Mouse (Mus musculus) cortical plate, adult 2 months (tissue): ENCODE measurements around the gene Ywhab. TPM values are rescaled to one million over a fixed set of nuclear protein-coding genes. Genes with fewer than 3 reads are reported as not detected.
A peak's percentile ranks its signal among the peaks of the same experiment; 100 is the strongest.

Experiments used
- H3K27ac ChIP-seq: fragments of 200-500 bp; 2 replicates; pipeline ENCODE4 v1.5.1; 2012; ENCODE audit warnings: low read length, control low read depth, inconsistent platforms; ENCODE audit not compliant: insufficient read depth
- H3K4me1 ChIP-seq: fragments of 200-500 bp; 2 replicates; pipeline ENCODE4 v1.6.1; 2011; ENCODE audit warnings: low read length; ENCODE audit not compliant: control insufficient read depth, insufficient read depth
- H3K4me3 ChIP-seq: fragments of 200-500 bp; 2 replicates; pipeline ENCODE4 v1.5.1; 2011; ENCODE audit warnings: mild to moderate bottlenecking, low read length, control low read depth; ENCODE audit not compliant: insufficient read depth
- CTCF ChIP-seq: fragments of 200-500 bp; IDR thresholded peaks from 2 replicates; pipeline ENCODE4 v1.5.1; 2011; ENCODE audit warnings: mild to moderate bottlenecking, control low read depth, low read length; ENCODE audit not compliant: insufficient read depth; ENCODE audit errors: extremely low read depth
- POLR2A ChIP-seq: fragments of 200-500 bp; IDR thresholded peaks from 2 replicates; pipeline ENCODE4 v1.6.1; 2011; ENCODE audit warnings: mild to moderate bottlenecking, low read length, control low read depth; ENCODE audit not compliant: insufficient read depth; ENCODE audit errors: extremely low read depth
- polyA plus RNA-seq: library from polyadenylated mRNA; depleted of rRNA; stranded (reverse); fragments of >200 nt; gene quantifications from 2 replicates; pipeline ENCODE4 v1.2.3, GENCODE M21; 2012

The Ywhab gene
- polyA plus RNA-seq, 1 experiment: 307 TPM

DNA sequence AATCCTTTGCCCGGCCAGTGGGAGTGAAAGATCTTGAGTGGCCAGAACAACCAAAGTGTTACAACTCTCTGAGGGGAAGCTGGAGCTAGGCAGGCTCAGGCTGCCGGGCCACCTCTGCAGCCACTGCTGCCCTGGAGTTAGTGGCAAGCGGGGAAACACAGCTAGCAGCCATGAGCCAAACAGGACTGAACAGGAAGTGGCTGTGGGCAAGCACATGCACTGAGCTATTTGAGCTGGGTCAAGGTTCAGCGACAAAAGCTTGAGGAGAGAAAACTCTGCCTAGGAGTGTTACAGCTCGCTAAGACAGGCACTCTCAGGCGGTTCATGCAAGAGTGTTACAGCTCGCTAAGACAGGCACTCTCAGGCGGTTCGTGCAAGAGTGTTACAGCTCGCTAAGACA is 12.2 kb downstream of the Ywhab start:
- Histone ChIP-seq H3K4me3 (no peak overlapping the region), H3K27ac (no peak overlapping the region), H3K4me1 (peaks cover 25% of the 10 kb centered on the region; the same call in 1 of the 2 replicates)
- TF ChIP-seq POLR2A (no peak), CTCF (no peak)

DNA sequence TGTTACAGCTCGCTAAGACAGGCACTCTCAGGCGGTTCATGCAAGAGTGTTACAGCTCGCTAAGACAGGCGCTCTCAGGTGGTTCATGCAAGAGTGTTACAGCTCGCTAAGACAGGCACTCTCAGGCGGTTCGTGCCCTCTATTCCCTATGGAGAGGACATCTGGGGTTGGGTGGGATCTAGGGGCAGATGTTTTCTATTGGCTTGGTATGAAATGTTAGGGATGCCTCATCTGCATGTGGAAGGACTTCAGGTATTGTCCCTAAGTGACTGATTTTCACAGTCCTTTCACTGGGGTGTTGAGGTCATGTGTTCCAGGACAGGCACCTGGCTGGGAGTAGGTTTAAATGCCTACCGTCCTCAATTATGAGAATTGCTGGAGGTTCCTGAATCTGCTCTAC is 12.8 kb downstream of the Ywhab start:
- Histone ChIP-seq H3K27ac (peak overlapping the region; percentile 49; the same call in 1 of the 2 replicates), H3K4me1 (peaks cover 23% of the 10 kb centered on the region; the same call in 1 of the 2 replicates), H3K4me3 (no peak overlapping the region)
- TF ChIP-seq CTCF: no peak
- no peak for TF ChIP-seq POLR2A

DNA sequence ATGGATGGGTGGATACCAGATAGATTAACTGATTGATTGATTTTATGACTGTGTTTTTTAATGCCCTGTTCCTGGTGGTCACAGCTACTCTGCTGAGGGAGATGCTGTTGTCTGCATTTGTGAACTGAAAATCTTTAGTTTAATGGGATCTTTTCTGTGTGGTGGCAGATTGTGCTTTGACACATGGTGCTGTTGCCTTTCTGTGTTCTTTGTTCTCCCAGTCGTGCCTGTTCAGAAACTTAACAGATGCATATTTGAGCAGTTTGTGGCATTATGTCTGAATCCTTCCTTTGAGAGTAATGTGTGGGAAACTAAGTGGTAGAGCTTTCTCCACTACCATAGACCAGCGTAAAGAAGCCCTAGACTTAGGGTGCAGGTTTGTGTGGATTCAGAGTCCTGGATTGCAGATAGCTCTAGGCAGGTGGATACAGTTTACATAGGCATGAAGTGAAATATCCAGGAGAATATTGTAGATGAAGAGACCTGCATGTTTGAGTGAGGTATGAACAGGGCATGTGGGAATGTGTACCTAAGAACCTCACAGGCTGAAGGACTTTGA is 13.3 kb downstream of the Ywhab start:
- H3K4me1 ChIP-seq: peaks cover 19% of the 10 kb centered on the region; the same call in 1 of the 2 replicates
- H3K27ac ChIP-seq: peak overlapping the region; percentile 49; the same call in 1 of the 2 replicates
- no peak overlapping the region for H3K4me3 ChIP-seq
- no peak for TF ChIP-seq CTCF
- TF ChIP-seq POLR2A: no peak

DNA sequence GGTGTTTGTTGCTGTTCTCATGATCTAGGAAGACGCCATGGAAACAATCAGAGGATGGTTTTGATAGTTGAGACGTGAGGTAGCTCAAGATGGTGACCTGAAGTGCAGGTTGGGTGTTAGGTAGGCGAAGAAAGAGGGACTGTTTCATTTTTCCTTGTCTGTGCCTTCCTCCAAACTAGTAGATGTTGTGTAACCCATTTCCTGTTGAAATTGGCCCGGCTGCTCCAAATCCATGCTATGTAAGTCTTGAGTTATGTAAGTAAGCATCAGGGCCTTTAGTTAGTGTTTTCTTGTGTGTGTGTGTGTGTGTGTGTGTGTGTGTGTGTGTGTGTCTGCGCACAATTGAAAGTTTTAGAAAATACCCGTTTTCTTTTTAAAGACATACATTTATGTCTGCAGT is 14.5 kb downstream of the Ywhab start:
- Histone ChIP-seq H3K27ac (peak overlapping the region; percentile 82), H3K4me3 (no peak overlapping the region), H3K4me1 (peaks cover 17% of the 10 kb centered on the region; the same call in 1 of the 2 replicates)
- TF ChIP-seq CTCF (no peak), POLR2A (no peak)

DNA sequence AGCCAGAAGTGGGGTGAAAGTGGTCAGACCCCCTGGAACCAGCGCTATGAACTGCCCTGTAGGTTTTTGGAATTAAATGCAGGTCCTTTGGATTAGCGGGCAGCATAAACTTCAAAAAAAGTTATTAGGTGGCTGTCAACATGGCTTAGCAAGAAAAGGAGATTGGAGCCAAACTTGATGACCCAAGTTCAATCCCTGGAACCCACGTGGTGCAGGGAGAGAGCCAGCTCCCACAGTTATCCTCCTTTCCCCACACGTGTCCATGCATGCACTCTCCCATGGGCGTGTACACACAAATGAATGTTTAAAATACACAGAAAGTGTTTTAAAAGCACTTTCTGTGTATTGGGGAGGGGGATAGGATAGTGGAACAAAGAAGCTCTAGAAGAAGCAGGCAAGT is 15.7 kb downstream of the Ywhab start:
- no peak overlapping the region for H3K4me3 ChIP-seq
- H3K27ac ChIP-seq: no peak overlapping the region
- TF ChIP-seq CTCF: no peak
- no peak for TF ChIP-seq POLR2A
- H3K4me1 ChIP-seq: peaks cover 14% of the 10 kb centered on the region; the same call in 1 of the 2 replicates

DNA sequence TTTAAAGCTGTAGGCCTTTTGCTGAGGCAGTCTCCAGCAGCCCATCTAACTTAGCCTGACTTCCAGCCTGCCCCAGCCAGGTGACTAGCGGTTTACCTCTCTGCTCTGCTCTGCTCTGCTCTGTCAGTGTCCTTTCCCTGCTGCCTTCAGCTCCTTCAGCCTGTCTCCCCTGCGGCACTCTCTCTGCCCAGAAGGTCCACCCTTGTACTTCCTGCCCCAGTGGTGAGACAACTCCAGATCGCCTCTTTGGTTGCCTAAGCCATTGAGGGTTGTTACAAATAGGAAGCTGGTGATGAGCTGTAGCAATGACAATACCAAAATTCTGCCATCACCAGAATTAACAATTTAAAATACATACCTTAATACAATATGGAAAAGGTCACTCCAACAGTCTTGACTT is 16.2 kb downstream of the Ywhab start:
- Histone ChIP-seq H3K4me1 (peaks cover 14% of the 10 kb centered on the region; the same call in 1 of the 2 replicates), H3K27ac (no peak overlapping the region), H3K4me3 (no peak overlapping the region)
- TF ChIP-seq POLR2A (no peak), CTCF (no peak)

DNA sequence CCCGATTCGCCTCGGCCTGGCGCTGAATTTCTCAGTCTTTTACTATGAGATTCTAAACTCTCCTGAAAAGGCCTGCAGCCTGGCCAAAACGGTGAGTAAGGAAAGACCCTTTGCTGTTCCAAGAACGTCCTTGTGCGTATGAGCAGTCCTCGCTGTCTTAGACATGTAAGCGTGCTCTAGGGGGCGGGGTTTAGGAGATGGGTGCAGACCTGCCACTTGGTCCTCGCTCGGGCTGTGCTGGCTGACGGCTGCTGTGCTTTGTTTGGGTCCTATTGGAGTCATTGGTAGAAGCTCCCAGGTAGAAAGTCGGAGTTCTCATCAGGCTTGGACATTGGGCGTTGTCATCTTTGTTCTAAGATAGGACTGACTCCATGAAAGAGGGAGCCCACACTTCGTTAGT is 20.5 kb downstream of the Ywhab start:
- no peak overlapping the region for H3K27ac ChIP-seq
- H3K4me1 ChIP-seq: peaks cover 1% of the 10 kb centered on the region; the same call in 1 of the 2 replicates
- H3K4me3 ChIP-seq: no peak overlapping the region
- TF ChIP-seq CTCF: no peak
- TF ChIP-seq POLR2A: no peak

DNA sequence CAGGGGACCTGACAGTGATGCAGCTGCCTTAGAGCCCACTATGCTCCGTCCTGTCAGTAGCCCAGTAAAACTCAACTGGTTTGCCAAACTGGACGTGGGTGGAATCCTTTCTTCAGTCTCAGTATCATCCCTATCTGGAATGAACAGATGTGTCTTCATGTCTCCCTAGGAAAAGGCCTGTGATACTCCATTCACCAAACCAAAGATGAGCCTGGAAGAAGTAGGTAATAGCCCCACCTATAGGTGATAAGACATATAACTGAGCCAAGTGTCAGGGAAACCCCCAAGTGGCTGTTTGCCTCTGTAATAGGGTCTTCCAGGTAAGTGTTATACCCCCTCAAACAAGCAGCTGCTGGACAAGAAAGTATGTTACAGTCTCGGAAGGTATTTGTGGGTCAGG is 24.1 kb downstream of the Ywhab start:
- Histone ChIP-seq H3K27ac (no peak overlapping the region), H3K4me3 (no peak overlapping the region), H3K4me1 (0 out of 2 replicates have a peak, but pooled peaks cover 1% of the 10 kb centered on the region)
- TF ChIP-seq POLR2A (no peak), CTCF (peak; percentile 13; the same call in 1 of the 2 replicates)

DNA sequence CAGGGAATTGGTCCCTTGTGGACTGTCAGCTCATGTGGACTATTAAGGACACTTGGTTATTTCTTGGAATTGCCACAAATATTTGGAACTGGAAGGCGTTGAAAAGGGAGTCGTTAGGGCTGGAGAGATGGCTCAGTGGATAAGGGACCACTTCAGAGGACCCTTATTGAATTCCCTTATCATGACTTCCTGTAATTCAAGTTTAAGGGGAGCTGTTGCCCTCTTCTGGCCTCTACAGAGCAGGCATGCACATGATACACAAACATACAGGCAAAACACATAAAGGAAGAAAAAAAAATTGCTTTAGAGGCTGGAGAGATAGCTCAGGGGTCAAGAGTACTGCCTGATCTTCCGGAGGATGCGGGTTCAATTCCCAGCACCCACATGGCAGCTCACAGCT is 25.2 kb downstream of the Ywhab start:
- Histone ChIP-seq H3K4me3 (no peak overlapping the region), H3K4me1 (0 out of 2 replicates have a peak, but pooled peaks cover 1% of the 10 kb centered on the region), H3K27ac (no peak overlapping the region)
- TF ChIP-seq POLR2A: no peak
- TF ChIP-seq CTCF: 0 out of 2 replicates have a peak, but pooled peaks have one; percentile 13

DNA sequence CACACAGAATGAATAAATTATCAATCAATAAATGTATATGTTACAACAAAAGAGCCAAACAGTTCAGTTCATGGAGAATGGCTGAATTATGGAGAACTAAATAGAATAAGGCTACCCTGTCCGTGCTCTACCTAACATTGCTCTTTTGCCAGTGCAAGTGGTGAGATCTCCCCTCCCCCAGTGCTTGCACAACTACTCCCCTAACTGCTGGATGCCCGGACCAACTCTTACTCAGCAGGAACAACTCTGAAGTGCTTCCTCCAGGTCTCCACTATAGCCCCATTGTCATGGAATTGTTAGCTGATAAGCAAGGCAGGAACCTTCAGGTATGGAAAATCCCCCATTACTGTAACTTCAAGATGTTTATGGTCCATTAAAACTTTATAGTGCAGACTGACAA is 27.3 kb downstream of the Ywhab start:
- Histone ChIP-seq H3K4me3 (no peak overlapping the region), H3K27ac (no peak overlapping the region), H3K4me1 (0 out of 2 replicates have a peak, but pooled peaks cover 1% of the 10 kb centered on the region)
- TF ChIP-seq CTCF: no peak
- no peak for TF ChIP-seq POLR2A

DNA sequence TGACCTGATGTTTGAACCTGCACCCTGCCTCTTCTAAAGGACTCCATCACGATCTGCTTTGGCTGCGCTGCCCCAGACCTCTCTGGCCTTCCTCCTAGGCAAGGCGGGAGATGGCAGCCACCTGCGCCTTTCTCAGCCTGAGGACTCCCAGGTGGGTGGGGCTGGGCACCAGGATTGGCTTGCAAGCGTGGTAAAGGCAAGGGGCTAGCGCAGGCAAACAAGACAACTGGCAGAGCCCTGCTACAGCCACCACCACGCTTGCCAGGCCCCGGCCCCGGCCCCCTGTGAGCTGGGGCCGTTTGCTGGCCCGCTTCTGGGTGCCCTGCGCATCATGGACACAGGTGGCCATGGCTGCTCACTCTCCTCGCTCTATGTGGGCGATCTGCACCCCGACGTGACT is 30.4 kb downstream of the Ywhab start, which contains the start of gene Pabpc1l:
Gene Pabpc1l, plus strand, starts transcription at position 301 of the 400 bp plus-strand sequence.
- no peak within 1 kb of the TSS for H3K4me3 ChIP-seq

More for the DNA sequence above, 30.4 kb downstream of the Ywhab start, which contains the start of gene Pabpc1l:
- TF ChIP-seq POLR2A (no peak), CTCF (no peak)
- Histone ChIP-seq H3K27ac (no peak within 1 kb of the TSS), H3K4me1 (no peaks in the 10 kb centered on the region)
